Mouse (Mus musculus) spleen, postnatal 36 days (tissue): ENCODE results near the gene Hivep2.

ENCODE experiments used
- DNase-seq, 2 experiments: peaks; one replicate each; pipeline ENCODE4 v3.0.0; 2022; ENCODE audit warnings: low spot score in 2 of 2, mixed read lengths in 1 of 2

The Hivep2 gene

GRCm38 (mm10) chr10:13965974-13966829 lies at the start of gene Hivep2:
Gene Hivep2 (plus strand): TSS chr10:13966075.
- peak; percentile 60 to 66 for DNase-seq

- no peak for DNase-seq
Observed at GRCm38 (mm10) chr10:13916645-13917342, 49.1 kb upstream of the Hivep2 start.

DNA sequence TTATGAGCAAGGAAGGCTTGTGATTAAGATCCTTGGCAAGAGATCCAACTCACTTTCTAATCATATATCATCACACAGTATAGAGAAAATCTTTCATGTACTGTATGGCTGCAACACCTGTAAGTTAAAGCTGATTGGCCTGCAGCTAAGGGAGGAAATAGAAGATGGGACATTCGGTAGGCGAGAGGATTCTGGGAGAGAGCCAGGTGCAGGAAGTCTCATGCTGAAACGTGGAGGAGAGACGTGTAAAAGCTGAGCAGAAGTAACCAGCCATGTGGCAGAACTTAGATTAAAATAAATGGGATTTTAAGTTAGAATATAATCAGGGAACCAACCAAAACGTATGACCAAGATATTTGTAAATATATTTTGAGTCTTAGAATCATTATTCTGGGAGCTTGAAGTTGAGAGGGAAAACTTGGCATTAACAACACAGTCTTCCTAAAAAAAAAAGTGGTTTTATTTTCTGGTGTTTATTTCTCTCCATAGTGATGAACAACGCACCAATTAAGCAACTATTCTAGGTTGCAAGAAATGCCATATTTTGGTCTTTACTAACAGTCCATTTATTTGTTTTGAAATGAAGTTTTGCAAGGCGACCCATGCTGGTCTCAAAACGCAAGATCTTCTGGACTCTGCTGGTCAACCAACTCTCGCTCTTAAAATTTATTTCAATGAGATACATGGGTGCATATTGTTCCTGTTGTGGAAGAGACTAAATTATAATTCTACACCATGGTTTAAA lies 44.1 kb upstream of the Hivep2 start:
- no peak for DNase-seq

- no peak for DNase-seq
Observed at GRCm38 (mm10) chr10:13929306-13929705, 36.6 kb upstream of the Hivep2 start.

- DNase-seq, result no peak
Observed at GRCm38 (mm10) chr10:13932147-13932546, 33.7 kb upstream of the Hivep2 start.

- DNase-seq, result no peak
Observed at GRCm38 (mm10) chr10:13933320-13933719, 32.6 kb upstream of the Hivep2 start.

- DNase-seq, result no peak
Observed at GRCm38 (mm10) chr10:13935646-13936045, 30.2 kb upstream of the Hivep2 start.

DNA sequence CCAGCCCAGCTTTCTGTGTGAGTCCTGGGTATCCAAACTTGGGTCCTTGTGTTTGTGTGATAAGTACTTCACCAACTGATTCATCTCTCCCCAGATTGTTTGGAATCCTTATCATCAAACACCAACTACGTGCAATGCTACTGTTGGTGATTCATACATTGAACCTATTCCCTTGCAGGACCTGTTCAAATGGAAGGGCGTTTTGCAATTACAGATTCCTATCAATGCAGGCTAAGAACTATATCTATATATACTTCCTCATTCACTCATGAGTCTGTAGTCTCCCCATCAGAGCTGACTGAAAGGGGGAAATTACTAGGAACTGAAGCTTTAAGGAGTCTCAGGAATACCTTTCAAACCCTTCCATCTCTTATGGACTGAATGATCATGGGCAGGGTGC lies 24.5 kb upstream of the Hivep2 start:
- no peak for DNase-seq

DNA sequence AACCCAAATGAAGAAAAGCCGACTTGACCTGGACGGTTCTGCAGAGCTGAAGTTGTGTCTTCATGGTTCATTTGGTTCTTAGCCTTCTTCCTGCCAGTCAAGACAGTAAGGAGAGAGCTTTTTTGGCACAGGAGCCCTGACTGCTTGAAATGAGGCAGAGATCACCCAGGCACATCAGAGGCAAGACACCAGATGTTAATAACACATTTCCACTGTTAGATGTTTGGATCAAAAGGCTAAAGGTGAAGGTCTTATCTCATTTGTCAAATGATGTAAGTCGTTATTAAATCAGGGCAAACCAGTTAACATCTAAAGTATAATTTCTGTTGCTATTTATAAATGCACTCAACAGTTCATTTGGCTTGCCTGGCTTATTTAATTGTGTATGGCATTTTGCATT lies 22.2 kb upstream of the Hivep2 start:
- peak; percentile 38 to 40 for DNase-seq

- DNase-seq, result peak; percentile 74 to 77
Observed at GRCm38 (mm10) chr10:13946498-13946897, 19.4 kb upstream of the Hivep2 start.

GRCm38 (mm10) chr10:13962965-13963364 lies 2.9 kb upstream of the Hivep2 start:
- DNase-seq, result no peak

GRCm38 (mm10) chr10:13963908-13964500 lies 1.9 kb upstream of the Hivep2 start:
- DNase-seq, result no peak

- peak; percentile 96 to 97 for DNase-seq
Observed at GRCm38 (mm10) chr10:13964501-13965281, 1.2 kb upstream of the Hivep2 start.

DNA sequence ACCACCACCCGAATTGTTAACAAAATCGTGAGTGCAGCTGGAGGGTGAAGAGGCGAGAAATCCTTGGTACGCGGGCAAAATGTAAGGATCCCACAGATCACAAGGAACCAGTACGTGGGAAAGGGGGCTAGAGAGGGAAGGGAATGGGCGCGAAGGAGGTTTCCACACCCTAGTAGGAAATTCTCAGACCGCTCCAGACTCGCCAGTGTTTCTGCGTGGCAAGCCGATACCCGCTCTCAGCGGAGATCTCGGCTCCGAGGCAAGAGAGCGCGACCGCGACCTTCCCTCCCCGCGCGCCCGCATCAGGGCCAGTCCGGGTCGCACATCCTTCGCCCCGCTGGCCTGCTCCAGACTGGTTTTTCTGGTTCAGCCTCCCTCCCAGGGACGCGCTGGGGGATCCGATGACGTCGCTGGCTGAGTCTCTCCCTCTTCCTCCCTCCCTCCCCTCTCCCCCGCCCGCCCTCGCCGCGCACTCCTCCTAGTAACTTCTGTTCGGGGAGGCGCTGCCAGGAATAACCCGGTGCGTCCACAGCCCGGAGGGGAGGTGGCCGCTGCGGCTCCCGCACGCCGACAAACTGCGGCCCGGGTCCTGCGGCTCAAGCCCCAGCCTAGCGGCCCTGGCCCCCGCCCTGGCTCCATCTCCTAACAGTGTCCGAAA lies 430 bp upstream of the Hivep2 start:
- peak; percentile 75 for DNase-seq

DNA sequence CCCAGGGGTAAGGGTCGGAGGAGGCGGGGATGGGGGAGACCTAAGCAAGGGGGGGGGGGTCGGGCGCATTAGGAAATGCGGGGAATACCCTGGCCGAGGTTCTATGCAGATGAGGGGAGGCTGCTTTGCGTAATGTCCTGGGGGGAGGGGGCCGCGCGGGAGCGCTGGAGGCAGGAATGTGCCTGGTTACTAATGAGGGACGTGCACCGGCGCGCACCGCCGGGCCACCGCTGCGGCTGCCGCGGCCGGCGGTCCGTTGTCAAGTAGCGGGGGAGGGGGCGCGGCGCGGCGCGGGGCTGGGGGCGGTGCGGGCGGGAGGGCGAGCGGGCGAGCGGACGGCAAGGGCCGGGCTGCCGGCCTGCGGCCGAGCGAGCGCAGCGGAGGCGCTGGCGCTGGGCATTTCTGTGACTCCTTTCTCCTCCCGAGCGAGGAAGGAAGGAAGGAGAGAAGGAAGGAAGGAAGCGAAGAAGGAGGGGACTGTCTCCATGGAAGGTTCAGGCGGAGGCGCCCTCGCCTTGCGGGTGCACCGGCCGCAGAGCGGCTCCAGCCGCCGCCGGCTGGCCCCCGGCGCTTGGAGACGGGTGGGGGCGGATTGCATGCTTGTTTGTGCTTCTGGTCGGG lies 1.1 kb downstream of the Hivep2 start:
- DNase-seq, result peak; percentile 76 to 83

DNA sequence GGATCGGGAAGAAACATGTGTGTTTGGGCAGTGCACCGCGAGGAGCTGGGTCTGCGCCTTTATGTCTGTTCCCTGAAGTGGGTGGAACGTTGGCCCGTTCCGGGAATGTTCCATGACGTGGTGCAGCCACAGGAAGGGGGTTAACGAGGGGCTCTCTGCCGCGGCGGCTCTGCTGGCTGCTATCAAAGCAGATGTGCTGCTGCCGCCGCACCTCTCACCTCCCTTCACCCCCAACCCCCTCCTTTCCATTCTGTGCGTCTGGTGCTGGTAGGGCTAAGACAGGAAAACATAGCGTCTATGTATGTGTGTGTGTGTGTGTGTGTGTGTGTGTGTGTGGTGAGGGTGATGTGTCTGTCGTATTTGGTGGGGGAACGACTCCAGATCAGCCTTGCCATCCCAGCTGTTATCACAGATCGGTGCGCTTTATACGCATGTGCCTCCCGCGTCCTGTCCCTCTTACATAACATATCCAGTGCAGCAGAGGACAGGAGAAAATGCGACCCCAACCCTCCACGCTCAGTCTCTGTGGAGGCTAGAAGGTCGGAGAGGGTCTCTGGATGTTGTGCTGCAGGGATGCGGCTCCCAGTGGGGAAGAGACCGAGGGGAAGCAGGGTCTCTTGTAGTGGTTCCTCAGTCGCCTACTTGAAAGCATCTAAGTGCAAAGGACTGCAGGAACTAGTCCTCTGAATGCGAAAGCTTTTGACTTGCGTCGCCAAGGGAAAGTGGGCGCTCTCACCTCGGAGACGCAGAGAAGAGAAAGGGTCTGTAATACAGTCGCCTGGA lies 1.8 kb downstream of the Hivep2 start:
- DNase-seq, result peak; percentile 75 to 77

- DNase-seq, result peak in 1 of 2 experiments; percentile 49
Observed at GRCm38 (mm10) chr10:13968234-13968555, 2.3 kb downstream of the Hivep2 start.

DNA sequence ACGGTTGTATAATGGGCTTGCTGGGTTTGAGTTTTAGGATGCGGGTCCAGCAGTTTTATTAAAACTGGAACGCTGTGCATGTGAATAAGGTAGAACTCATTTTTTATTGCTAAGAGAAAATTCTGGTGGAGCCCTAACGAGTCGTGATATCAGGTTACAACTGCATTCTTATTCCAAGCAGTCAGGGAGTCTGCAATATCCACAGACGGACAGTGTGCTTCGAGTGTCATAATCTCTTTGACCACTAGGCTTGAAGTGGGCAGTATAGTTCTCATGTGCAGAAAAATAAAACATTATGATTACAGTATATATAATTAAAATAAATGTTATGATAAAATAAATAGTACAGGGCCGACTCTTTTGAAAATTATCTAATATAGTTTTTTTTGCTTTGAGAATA lies 3.1 kb downstream of the Hivep2 start:
- no peak for DNase-seq

DNA sequence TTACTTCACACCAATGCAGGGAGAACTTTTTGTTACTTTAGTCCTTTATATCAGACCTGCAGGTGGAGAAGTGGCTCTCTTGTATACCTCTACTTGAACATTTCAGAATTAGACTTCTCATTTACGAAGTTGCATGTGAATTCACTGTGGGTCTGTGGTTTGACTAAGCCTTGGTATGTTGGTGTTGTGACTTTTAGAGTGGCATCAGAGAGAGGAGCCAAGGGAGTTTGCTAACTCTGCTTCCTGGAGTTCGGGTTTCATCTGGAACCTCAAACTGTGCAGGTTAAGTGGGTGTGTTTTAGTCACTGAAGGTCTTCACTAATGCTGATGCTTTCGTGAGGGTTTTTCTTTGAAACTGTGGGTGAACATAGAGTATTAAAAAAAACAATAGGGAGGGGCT lies 4.4 kb downstream of the Hivep2 start:
- no peak for DNase-seq
